Mouse (Mus musculus): ENCODE data around the gene Nanog. TPM values are rescaled to one million over a fixed set of nuclear protein-coding genes. Genes with fewer than 3 reads are reported as not detected.
"Not testable (repeated sequence)": the region's sequence is repeated elsewhere in the genome, so short reads cannot be mapped to it uniquely, and the experiment has no call there.

The Nanog gene
- total RNA-seq (2022), result not detected

DNA sequence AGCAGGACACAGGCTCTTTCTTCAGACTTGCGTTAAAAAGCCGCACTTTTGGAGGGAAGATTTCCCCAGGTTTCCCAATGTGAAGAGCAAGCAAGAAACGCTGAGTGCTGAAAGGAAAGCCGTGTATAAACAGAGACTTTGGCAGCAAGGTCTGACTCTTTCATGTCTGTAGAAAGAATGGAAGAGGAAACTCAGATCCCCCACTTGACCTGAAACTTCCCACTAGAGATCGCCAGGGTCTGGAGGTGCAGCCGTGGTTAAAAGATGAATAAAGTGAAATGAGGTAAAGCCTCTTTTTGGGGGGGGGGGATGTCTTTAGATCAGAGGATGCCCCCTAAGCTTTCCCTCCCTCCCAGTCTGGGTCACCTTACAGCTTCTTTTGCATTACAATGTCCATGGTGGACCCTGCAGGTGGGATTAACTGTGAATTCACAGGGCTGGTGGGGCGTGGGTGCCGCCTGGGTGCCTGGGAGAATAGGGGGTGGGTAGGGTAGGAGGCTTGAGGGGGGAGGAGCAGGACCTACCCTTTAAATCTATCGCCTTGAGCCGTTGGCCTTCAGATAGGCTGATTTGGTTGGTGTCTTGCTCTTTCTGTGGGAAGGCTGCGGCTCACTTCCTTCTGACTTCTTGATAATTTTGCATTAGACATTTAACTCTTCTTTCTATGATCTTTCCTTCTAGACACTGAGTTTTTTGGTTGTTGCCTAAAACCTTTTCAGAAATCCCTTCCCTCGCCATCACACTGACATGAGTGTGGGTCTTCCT lies at the start of gene Nanog:
Gene Nanog (plus strand): TSS at position 454 of the 765 bp plus-strand sequence.
- DNase-seq (ENCODE audit: low spot score), result no peak

DNA sequence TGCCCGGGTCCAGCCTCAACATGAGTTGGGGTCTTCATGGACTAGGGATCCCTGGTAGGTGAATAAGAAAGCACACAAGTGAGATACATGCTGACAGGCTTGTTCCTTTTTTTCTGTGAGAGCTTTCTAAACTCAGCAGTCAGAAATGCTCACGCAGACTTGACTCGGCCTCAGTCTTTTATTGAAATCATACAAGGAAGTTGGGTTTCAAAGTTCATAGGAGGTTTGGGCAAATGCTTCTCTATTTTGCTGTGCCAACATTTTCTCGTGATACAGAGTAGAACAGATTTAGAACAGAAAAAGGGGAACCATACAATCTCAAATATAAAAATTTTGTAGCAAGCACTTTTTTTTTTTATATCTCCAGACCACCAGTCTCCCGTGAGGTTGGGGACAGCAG lies 49.7 kb upstream of the Nanog start:
- DNase-seq (ENCODE audit: low spot score), result peak; percentile 35

DNA sequence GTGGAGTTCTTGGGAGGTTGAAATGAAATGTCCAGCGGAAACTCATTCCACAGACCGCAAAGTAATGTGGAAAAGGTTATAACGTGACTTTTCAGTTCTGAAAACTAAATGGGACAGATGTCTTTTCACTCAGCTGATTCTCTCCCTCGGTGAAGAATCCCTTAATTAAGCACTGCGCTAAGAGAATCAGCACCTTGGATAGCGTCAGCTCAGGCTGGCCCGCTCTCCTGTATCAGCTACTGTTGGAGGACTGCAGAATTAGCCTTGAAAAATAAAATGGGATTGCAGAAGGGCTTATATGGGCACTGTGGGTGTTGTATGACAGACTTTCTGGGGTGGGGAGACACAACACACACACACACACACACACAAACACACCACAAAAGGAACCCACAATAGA lies 47.7 kb upstream of the Nanog start:
- DNase-seq (ENCODE audit: low spot score), result no peak

DNA sequence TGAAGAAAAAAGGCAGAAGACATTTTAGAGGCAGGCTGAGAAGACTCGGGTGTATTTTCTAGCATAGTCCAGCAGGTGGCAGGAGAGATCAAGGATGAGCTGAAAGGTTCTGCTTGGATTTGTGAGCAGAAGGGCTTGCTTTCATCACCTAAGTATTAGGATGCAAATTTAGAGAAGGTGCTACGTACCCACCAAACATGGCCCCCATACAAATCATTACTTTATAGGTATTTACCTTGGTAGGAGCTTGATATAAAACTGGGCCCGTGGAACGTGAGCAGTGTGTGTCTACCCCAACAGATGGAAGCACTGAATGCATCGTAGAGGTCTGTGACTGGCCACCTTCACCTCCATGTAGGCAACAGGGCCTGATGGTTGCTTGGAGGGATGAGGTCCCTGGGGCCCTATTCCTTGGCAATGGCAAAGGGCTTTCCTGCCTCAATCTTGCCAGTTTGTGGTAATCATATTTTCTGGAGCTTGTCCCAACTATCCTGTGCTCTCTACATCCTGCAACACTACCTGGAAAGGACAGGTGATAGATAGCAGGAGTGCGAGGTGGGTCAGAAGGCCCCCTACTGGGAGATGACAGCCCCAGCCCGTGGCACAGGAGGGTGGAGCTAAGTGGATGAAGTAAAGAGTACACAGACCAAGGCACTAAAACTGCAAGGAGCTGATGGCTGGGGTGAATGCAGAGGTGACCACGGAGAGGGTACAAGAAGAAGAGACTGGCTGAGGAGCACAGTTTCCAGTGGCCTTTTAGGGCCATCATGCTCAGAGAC lies 46.5 kb upstream of the Nanog start:
- no peak for DNase-seq (ENCODE audit: low spot score)

DNA sequence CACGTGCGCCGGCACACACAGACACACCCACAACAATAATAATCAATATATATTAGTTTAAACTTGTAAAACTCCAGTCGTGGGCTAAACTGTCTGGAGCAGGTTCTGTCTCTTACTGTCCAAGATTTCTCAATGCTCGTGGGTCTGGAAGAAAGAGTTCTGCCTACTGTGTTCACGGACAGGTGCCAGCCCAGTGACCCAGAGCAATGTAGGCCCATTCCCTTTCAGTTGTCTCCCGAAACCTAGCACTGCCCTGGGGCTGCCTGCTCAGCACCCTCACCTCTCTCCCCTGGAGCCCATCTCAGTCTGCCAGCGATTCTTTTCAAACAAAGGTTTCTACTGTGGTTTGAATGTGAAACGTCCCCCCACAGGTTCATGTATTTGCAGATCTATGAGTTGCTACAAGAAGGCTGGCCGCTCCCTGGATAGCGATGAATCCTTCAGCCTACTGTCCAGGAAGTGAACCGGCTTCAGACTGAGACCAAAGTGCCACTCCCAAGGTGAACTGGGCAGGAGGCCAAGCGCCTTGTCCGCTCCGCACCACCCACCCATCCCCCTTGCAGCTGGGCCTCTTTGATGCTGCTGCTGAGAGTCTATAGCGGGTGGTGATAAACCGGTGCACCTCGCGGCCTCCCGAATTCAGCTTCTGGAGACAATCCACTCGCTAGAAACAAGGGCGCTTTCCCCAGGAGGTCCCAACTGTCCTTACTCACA lies 44.6 kb upstream of the Nanog start:
- DNase-seq (ENCODE audit: low spot score), result no peak

DNA sequence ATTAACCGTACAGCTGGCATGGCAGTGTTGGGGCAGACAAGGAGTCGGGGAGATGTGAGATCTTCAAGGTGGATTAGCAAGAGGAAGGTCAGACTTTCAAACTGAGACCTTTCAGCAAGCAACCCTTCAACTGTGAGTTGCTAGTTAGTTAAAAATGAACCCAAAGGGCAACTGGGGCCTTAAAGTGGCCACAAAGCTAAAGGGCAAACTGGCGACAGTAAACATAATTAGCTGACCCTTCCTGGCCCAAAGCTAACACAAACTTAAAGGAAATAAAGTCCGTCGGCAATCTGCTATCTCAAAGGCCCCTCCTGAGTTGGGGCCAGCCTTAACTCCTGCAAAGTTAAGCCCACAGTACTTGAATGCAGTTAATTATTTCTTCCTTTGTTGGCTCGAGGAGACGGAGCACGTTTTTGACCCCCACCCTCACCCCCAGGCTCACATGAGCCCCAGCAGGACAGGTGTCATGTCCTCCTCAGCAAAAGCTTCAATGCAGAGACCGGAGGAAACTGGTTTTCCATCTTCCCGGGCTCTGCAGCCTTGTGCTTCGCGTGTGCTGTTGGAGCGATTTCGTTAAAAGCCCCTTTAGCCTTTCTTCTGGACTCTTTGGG lies 43.6 kb upstream of the Nanog start:
- DNase-seq (ENCODE audit: low spot score), result no peak

DNA sequence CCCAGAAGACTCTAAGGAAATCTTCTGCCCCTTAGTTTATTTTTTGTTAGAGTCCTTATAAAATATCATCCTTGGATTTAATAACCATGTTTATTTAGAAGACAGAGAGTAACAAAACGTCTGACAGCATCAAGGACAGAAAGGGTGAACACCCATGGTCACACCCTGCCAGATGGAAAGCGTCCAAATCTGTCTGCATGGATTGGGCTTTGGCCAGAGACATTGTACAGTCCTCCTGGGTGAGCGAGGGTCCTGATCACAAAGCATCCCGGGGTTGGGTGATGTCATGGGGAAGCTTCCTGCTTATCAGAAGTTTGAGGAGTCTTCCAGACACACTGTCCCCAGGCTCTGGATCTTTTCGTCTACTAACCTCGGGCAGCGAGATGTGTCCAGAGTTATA lies 41.4 kb upstream of the Nanog start:
- DNase-seq (ENCODE audit: low spot score), result no peak

DNA sequence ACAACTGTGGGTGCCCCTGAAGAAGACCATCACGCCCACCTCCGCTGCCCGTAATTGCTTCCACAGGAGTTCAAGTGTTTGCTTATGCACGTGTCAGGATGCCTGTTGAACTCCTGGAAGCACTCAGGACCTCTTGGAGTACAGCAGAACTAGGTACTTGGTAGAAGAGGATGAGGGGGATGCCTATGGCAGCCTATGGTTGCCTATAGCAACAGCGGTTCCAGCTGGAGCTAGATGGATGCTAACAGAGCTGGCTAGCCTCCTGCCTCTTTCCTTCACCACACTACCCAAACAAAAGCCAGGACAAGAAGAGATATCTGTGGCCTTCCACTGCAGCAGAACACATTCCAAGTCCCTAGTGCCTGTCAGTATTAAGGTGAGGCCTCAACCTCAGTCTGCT lies 39.6 kb upstream of the Nanog start:
- DNase-seq (ENCODE audit: low spot score), result no peak

DNA sequence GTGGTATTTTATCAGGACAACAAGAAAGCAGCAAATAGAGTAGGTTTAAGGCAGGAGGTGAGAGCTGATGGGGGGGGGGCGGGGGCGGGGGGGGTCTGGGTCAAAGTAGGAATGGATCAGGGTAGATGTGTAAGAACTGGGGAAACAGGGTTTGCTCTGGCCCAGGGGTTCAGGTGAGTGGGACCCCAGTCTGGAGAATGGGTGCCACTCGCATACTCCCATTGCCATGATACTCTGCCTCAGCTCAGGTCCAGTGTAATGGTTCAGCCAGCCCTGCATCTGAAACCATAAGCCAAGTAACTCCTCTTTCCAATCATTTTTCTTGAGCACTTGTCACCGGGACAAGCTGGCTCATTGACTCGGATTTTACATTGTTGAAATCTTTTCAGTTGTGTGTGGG lies 38.5 kb upstream of the Nanog start:
- DNase-seq (ENCODE audit: low spot score), result no peak

DNA sequence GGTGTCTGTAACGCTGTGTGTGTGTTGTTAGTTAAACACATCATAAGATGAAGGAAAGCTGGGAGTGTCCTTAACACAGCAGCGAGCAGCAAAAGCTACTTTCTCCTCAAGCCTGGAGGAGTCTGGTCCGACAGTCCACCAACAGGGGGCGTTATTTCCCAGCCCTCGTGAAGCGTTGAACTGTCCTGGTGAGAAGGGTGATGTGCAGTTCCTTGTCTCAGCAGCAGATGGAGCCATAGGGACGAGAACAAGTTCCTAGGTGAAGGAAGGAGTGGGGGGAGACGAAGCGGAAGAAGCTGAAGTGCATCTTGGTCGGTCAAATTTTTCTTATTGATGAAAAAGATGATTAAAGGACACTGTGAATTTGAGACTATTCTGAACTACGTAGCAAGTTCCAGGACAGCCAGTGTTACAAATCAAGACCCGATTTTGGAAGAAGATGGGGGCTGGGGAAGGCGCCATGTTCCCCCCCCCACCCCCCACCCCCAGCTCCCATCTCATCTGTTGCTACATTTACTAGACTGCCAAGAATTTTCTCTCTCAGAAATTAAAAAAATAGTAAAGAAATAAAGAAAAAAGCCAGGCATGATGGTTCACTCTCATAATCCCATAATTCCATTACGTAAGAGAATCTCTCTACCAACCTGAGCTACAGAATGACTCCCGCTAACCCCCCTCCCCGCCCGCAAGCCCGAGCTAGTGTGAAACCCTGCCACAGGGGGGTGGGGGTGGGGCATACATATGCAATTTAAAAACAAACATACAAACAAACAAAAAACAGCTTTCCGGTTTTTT lies 37.7 kb upstream of the Nanog start:
- DNase-seq (ENCODE audit: low spot score), result peak; percentile 85

DNA sequence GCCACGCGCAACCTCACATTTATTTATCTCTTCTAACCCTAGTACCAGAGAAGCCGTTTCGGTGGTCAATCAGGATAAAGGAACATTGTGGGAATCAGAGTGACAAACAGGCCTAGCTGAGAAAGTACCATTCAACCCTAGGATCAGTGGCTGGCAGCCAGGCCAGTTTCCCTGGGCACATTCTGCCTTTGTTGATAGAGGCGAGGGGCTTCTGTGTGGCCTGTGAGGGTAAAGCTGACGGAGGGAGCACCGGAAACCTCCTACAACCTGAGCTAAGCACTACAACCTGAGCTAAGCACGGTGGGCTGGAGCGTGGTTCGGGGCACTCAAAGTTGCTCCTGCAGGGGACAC lies 37.1 kb upstream of the Nanog start:
- no peak for DNase-seq (ENCODE audit: low spot score)

DNA sequence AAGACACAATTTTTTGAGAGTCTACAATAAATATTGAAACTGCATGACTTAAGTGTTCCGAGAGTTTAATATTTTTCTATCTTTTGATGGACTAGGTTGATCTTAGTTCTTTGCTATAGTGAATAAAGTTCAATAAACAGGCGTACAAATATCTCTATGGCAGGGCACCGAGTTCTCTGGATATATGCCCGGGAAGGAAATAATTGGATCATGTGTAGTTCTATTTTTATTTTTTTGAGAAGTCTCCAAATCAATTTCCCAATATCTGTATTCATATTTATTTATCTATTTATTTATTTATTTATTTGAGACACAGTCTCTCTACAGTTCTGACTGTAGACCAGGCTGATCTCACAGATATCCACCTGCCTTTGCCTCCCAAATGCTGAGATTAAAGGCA lies 36.4 kb upstream of the Nanog start:
- no peak for DNase-seq (ENCODE audit: low spot score)

DNA sequence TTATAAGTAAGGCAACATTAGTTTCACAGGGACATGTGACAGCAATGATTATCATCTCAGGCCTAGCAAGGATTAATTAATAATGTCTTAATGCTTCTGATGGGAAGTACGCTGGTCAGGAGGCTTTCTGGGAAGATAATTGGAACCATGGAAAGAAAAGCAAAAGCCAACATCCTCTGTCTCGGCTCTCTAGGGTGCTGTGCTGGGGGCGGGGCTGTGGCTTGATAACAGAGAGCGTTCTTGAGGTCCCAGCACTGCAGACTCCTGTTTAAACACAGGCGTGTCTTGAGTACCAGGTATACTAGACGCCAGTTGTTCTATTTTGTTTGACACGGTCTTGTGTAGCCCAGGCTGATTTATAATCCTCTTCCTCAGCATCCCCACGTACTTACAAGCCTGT lies 34.5 kb upstream of the Nanog start:
- DNase-seq (ENCODE audit: low spot score), result no peak

DNA sequence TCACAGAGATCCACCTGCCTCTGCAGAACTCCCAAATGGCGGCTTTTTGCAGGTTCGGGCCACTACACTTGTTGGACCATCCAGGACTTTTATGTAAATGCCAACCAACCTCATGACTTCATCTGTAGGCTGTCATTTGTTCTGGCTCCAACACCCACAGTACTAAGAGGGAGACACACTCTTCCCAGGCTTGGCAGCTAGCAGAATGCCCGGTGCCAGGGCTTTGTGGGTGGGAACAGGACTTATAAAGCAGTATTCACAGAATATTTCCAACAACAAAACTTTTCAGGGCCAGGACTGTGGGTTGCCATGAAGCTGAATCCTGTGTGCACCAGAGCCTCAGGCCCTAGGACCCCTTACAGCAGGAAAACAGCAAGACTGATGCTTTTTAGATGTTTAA lies 24.6 kb upstream of the Nanog start:
- DNase-seq (ENCODE audit: low spot score), result no peak

DNA sequence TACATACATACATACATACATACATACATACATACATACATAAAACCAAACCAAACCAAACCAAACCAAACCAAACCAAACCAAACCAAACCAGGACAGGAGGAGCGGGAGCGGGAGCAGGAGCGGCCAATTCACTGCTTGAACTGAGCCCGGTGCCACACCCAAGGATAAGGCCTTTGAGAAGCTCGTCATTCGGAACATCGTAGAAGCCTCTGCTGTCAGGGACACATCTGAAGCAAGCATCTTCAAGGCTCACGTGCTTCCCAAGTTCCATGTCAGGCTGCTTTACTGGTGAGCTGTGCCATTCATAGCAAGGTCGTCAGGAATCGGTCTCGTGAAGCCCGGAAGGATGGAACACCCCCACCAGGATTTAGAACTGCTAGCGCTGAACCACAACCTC lies 20.6 kb upstream of the Nanog start:
- DNase-seq (ENCODE audit: low spot score), result no peak

DNA sequence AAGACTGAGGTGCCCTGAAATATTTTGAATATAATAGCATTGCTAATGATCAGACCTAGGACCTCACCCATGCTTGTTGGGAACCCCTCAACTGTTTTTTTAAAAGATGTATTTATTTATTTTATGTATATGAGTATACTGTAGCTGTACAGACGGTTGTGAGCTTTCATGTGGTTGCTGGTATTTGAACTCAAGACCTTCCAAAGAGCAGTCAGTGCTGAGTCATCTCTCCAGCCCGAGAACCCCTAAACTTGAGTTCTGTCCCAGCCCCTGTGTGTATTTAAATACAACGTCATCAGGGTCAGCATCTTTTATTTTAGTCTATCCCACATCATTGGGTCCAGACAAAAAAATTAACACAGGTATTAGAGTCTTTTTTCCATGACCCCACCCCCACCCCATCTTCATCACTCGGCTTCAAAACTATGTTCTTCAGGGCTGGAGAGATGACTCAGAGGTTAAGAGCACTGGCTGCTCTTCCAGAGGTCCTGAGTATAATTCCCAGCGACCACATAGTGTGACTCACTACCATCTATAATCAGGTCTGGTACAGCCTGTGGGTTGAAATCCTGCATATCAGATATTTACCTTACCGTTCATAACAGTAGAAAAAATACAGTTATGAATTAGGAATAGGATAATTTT lies 17.8 kb upstream of the Nanog start:
- DNase-seq (ENCODE audit: low spot score), result no peak

DNA sequence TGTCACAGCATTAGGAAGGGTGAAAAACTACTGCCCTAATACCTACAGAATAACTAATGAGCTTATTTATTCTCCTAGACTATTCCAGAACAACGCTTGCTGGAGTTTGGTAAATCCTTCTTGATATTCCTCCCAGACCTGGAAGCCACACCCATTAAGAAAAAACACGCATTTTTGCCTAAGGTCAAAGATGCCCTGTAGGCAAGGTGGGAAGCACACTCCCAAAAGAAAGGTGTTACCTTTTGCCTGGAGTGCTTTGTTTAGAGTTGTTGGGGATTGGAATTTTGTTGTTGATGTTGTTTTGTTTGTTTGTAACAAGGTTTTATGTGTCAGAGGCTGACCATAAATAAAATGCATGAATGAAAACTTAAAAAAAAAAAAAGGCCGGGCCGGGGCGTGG lies 17.2 kb upstream of the Nanog start:
- DNase-seq (ENCODE audit: low spot score), result no peak

DNA sequence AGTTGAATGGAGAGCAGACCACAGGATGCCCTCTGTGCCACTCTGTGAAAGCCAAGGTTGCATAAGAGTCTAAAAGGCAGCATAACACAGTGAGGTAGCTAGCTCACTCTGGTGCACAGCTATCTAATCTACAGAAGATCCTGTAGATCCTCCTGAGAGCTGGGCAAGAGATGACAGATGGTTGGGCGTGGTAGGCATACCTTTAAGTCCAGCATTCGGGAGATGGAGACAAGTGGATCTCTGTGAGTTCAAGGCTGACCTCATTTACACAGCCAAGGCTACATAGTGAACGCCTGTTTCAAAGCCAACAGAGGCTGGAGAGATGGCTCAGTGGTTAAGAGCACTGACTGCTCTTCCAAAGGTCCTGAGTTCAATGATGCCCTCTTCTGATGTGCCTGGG lies 11.9 kb upstream of the Nanog start:
- no peak for DNase-seq (ENCODE audit: low spot score)

DNA sequence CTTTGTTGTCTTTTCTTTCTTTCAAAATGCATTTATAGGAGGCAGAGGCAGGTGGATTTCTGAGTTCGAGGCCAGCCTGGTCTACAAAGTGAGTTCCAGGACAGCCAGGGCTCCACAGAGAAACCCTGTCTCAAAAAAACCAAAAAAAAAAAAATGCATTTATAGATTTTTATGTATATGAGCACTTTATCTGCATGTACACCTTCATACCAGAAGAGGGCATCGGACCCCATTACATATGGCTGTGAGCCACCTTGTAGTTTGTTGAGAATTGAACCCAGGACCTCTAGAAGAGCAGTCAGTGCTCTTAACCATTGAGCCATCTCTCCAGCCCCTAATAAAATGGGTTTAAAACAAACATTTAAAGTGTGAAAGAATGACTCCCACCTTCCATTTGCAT lies 7.7 kb upstream of the Nanog start:
- DNase-seq (ENCODE audit: low spot score), result not testable (repeated sequence)

DNA sequence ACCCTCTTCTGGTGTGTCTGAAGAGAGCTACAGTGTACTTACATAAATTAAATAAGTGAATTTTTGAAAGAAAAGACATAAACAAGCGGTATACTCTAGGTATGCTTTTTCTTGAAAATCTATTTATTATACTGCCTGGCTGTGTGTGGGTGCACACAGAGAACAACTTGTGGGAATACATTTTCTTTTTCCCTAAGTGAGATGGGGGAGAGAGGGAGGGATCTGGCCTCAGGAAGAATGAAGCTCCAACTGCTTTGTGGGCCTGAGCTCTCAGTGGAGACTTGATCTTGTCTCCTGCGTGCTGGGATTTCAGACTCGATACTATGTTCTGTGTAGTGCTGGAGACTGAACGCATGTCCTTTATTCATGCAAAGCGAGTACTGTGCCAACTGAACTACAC lies 5.5 kb upstream of the Nanog start:
- DNase-seq (ENCODE audit: low spot score), result no peak
